Mouse (Mus musculus) heart, adult 9 months (tissue): ENCODE data around the gene Hspa2.

Experiments used
- DNase-seq, 2 experiments: peaks; one replicate each; pipeline ENCODE4 v3.0.0; 2022; ENCODE audit warnings: low spot score in 2 of 2

Gene Hspa2

DNA sequence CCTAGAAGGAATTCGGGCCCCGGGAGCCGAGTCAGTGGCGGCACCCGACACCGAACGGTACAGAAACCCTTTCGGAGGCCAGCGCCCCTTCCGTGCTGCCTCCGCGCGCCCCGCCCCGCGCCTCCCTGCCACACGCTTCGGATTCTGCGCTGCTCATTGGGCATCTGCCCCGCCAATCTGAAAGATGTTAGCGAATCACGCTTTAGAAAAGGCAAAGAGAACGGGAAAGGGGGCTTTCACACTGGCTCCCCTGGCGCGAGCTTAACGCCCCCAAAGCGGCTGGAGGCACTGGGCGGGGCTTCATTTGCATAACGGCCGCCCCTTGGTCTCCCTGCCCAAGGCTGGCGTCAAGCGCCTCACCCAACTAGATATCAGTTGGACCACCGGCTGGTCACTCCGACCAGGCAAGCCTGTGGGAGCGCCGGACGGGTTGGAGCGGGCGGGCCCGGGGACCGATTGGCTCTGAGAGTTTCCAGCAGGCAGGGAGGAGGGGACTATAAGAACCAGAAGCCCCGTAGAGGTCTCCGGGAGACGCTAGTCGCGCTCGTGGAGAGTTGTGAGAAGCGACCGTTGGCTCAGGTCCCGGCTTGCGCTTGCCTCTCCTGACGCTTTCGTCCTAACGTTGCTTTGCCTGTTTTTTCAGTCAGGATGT lies at the start of gene Hspa2:
Gene Hspa2, plus strand, starts transcription at position 291 of the 652 bp plus-strand sequence.
- peak; percentile 100 for DNase-seq

DNA sequence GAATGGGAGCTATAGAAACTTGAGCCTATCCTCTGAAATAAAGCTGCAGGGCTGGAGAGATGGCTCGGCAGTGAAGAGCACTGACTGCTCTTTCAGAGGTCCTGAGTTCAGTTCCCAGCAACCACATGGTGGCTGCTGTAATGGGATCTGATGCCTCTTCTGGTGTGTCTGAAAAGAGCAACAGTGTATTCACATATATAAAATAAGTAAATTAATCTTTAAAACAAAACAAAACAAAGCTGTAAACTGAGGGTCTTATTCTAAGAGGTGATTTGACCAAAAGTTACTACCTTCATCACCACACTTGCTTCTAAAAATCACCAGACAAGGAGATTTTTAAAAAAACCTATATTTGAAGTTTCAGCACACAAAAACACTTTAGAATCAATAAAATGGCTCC lies 43.1 kb upstream of the Hspa2 start:
- no peak for DNase-seq

DNA sequence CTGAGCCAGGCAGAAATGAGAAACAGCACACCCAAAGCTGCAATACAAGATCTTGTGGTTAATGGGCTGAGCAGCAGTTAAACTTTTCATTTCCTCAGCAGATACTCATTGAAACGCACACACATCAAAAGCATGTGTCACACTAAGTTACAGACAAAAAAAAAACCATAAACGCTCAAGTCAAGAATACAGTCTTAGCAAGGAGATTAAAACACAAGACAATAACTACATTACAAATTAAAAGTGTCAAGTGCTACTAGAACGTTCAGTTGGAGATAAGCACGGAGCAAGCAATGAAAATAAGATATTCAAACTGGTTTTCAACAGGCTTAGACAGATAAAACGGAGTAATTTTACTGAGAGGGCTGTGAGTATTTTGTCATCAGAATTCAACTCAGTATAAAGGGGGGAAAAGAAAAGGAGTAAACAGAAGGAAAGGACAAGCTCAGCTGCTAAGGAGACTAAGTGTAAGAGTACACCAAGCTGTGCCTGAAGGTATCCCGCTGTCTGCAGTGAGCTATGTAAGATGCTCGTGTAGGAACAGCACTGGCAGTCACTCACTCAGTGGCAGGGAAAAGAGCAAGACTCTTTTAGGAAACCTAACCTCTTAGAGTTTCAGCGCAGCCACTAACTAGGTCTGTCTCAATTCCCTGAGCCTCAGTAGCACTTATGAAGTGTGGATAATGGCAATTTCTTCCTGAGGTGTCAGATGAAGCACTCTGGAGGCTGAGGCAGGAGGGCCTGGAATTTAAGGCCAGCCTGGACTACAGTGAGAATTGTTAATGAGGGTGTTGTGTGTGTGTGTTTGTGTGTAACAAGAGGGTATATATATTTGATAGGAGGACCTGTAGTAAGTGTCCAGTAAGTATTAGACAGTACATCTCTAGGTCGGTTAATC lies 42.3 kb upstream of the Hspa2 start:
- no peak for DNase-seq

DNA sequence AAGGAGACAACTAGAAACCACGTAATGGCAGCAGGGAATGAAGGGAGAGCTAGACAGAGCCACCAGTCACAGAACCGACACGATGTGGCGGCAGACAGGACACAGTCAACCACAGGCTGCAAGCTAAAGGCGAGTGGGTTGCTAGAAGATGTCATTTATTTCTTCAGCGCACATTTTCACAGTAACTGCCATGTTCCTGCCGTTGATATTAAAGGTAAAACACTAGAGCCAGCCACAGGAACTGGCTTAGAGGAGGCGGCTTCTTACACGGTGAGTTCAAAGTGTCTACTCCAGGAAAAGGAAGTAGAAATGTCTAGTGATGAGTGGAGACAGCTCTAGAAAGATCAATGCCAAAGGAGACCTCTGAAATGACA lies 41.7 kb upstream of the Hspa2 start:
- no peak for DNase-seq

DNA sequence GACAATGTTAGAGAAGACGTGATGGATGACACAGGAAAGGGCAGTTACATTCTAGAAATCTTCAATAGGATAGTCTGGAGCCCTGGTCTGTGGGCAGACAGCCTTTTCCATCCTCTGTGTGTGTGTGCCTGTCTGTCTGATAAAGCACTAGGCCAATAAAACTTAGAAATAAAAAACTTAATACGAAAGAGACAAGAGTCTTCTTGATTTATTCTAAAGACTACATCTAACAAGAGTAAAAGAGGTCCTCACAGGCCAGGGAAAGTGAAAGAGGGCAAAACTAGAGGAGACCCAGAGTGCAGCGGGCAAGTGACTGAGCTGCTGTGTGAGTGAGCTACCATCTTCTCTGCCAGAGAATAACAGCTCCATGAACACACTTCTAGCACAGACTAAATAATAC lies 37.7 kb upstream of the Hspa2 start:
- no peak for DNase-seq

DNA sequence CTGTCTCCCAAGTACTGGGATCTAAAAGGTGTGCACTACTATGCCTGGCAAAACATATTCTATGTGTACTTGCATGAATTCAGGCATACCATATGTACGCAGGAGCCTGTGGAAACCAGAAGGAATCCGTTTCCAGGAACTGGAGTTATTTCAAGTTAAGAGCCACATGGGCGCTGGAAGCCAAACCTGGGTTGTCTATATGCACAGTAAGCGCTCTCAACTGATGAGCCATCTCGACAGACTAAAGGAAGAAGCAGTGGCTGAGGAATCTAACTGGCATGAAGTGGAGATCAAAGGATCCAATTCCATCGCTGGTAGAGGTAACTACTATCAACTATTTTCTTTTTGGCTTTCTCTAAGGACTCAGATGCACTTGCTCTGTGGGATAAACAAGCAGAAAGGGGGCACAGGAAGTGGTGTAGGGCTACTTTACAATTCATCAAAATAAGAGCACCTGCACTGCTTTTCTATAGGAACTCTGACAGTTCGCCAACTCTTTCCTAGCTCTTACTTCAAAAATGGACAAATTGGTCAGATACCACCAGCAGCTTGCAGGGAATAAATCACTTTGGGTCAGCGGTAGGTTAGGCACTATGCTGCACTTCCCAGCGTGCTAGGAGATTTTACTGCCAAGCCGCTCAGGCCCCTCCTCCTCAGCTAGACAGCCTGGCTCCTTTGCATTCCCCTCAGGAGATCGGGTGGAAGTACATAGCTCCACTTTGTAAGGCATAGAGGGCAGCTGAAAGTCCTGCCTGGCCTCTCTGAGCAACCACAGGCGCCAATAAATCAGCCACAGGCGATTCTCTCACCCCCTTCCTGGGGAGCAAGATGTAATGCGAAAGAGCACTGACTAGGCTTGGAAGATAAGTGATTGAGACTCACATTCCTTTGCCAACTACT lies 36.6 kb upstream of the Hspa2 start:
- DNase-seq = peak in 1 of 2 experiments; percentile 18

DNA sequence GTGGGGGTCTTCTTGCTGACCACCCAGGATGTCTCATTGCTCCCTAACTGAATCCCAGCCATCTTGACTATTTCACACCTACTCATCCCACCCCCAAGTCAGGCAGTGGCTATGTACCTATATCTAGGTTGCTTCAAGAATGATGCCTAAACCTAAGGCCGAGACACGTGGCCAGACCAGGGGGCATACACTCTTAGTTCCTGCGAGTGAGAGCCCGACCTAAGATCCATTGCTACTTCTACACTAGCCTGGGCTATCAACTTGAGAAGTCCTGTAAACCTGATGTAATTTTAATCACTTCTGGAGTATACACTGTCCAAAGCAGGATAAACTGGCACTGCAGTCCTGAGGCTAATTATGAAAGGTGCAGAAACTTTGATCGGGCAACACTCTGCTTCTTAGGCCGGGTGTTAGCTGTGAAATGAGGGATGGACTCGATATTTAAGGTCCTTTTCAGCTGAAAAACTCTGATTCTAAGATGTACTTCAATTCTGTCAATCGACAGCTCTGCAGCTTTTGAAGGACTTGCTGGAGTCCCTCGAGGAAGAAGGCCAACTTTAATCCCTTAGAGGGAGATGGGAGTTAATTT lies 35.7 kb upstream of the Hspa2 start:
- DNase-seq = no peak

DNA sequence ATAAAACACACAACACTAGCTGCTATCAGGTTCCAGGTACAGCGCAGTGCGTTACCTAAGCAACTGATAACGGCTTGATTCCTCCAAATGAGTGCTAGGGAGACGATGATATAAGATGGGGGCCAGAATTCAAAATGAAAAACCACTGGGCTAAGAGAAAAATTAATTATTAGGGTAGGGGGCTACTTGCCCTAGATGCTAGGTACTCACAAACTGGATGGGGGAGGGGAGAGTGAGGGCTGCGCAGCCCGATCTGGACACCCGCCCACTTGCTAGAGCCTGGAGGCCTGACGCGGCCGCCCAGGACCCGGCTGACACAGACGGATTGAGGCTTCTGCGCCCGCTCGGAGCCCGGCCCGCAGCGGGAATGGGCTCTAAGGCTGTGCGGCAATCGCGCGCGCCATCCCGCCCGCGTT lies 35.2 kb upstream of the Hspa2 start:
- peak in 1 of 2 experiments; percentile 33 for DNase-seq

DNA sequence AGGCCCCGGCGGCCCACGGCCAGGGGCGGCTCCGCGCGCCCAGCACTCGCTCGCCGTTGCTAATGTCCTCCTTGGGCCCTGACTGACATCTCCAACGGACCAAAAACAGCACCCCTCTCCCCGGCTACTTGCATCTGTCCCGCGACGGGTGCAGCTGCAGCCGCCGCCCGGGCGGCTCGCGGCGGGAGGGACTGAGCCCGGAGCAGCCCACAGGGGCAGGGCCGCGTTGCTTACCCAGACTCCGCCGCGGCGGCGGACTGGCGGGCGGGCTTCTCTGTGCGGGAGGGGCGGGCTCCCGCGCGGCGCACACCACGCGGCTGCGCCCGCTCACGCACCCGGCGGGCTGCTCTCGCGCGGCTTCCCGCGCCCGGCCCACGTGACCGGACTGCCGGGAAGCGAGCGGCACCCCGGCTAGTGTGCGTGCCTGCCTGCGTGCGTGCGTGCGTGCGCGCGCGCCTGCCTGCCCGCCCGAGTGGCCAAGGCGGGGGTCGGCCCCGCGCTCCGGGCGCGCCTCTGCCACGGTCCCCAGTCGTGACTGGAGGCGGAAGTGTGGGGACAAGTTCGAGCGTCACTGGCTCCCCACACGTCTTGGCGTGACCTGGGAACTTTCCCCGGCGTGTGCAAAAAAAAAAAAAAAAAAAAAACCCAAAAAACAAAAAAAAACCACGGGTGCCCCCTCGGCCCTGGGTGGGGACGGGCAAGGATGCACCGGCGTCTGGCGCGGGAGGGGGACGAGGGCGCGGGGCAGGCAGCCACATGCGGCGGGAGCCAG lies 34.6 kb upstream of the Hspa2 start, which contains the start of gene Zbtb25:
Gene Zbtb25, minus strand, starts transcription at position 397 of the 772 bp plus-strand sequence.
- DNase-seq = peak; percentile 83 to 85

DNA sequence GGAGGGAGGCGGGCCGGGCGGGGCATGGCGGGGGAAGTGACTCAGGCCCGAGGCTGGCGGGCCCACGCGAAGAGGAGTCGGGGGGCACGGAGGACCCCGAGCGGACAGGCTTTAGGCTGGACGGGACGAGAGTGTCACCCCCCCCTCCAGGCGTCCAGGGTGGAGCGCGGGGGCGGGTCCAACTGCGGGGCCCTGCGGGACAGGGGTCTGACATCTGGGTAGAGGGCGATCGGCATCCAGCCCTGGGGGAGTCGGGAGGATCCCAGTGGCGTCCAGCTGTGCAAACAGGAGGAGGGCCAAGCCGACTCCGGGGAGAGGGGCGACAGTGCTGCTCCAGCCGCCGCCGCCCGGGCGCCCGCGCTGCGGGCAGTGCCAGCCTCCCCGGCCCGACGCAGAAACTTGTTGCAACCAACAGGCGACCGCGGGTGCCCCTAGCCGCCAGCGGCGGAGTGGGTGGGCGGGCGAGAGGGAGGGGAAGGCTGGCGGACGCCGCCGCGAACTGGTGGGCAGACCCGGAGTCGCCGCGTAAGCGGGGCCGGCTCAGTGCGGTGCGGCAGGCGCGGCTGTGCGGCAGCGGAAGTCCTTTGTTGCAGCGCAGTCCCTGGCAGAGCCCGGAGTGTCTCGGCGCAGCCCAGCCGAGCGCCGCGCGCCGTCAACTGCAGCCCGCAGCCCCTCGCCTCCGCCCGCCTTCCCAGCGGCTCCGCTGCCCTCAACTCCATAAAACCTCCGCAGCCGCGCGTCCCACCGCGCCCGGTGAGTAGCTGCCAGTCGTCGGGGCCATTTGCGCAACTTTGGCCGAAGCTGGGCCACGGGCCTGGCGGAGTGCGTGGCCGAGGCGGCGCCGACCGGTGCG lies 33.8 kb upstream of the Hspa2 start, which contains the start of gene Zbtb1:
Gene Zbtb1, plus strand, starts transcription at position 289 of the 853 bp plus-strand sequence.
- peak; percentile 81 to 83 for DNase-seq

DNA sequence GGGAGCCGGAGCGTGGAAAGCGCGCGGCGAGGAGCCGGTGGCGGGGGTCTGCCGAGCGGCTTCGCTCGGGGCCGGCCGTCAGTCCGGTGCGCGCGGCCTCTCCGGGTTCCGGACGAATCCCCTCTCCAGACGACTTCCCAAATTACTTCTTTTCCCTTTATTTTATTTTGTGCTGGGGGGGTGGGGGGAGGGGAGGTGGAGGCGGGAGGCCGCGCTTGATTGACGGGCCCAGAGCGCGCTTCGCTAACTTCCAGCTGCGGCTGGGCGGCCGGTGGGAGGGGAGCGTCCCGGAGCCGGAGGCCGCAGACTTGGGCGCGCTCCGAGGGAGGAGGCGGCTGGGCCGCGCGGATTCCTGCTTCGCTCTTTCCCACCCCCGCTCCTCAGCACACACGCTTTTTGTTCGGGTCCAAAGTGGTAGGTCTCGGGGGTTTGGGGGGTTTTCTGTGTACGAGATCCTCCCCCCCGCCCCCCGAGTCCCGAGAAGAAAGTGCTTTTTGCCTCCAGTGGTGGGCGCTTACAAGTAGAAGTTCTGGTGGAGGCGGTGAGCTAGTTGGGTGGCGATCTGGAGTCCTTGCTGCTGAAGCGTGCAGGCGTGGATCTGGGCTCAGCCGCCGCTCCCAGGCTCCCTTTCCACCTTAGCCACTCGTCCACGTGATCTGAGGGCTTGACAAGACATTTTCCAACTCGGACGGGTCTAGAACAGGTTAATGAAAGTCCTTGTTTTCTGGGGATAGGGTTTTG lies 33.0 kb upstream of the Hspa2 start:
- peak; percentile 78 to 79 for DNase-seq

DNA sequence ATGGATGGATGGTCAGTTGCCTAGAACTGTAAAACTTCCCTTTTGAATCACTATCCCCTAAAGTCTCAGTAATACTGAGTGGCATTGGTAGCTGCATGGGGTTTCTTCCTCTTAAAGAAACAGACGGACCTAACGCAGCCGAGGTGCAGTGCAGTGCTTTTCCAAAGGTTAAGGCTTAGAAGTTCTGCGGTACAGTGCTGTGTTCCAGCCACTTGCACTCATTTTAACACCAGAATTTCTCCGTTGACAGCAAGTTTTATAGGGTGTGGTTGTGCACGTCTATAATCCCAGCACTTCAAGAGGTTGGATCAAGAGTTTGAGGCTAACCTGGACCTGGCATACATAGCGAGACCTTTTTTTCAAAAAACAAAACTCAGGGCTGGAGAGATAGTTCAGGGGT lies 31.9 kb upstream of the Hspa2 start:
- DNase-seq = no peak

DNA sequence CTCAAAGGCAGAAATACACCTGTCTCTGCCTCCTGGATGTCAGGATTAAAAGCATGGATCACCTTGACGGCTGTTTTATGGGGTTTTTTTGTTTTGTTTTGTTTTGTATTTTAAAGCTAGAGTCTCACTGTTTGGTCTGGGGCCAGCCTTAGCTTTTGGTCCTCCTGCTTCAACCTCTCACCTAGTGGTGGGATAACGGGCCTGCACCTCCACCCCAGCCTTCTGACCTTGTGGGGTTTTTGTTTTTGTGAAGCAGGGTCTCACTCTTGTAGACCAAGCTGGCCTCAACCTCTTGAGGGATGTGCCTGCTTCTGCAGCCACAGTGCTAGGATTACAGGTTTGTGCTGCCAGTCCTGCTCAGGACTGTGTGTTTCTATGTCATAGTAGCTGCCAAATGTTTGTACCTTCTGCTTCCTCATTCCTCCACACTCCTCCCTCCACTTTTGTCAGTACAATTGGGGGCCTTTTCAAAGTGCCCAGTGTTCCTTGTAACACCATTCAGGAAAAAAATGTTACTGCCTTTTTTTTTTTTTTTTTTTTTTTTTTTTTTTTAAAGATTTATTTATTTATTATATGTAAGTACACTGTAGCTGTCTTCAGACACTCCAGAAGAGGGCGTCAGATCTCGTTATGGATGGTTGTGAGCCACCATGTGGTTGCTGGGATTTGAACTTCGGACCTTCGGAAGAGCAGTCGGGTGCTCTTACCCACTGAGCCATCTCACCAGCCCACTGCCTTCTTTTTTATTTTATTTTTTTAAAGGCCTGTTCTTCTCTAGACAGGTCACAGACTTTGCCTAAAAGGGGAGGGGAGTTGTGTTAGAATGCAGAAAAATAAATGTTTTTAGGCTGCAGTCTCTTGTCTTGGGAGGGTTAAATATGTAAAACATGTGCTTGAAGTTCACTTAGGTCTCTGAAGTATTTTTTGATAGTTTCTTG lies 30.8 kb upstream of the Hspa2 start:
- DNase-seq = no peak

DNA sequence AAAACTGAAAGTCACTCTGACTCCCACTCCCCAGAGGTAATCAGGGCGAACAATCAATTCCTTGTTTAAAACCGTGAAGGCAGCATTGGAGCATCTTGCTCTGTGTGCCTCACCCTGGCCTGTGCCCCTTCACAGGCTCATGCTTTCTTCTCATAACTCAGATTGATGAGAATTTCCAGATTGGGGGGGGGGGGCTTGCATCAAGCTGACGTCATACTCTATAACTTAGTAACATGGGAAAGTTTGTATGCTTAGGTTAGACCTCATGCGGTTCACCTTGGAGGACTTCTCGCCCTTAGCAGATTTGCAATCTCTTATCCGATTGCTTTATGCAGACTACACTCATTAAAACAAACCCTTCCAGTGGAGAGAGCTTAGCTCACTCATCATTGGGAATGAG lies 30.0 kb upstream of the Hspa2 start:
- no peak for DNase-seq

DNA sequence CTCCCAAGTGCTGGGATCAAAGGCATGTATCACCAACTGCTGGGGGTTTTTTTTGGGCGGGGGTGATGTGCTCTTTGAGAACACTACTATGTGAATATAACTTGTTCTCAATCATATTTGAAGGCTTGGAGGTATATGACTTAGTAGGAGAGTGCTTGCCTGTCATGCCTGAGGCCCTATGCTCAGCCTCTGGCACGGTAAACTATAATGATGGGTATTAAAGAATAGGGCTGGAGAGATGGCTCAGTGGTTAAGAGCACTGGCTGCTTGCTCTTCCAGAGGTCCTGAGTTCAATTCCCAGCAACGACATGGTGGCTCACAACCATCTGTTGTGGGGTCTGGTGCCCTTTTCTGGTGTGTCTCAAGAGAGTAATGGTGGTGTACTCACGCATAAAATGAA lies 29.1 kb upstream of the Hspa2 start:
- no peak for DNase-seq

DNA sequence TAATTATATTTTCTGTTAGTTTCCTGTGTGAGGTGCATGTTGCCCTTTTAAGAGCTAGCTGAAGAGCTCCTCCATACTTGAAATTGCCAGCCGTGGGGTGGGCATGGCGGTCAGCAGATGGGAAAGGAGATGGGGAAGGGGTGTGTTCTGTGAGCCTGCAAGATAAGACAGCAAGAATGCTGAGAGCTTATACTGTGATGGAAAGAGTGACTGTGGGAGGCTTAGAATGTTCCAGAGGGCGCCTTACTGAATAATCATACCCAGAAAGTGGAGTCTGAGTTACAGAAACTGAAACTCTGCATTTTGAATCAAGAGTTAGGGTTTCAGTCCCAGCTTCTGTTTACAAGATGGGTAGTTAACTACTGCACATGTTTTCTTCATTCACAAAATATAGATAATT lies 28.5 kb upstream of the Hspa2 start:
- DNase-seq = no peak

DNA sequence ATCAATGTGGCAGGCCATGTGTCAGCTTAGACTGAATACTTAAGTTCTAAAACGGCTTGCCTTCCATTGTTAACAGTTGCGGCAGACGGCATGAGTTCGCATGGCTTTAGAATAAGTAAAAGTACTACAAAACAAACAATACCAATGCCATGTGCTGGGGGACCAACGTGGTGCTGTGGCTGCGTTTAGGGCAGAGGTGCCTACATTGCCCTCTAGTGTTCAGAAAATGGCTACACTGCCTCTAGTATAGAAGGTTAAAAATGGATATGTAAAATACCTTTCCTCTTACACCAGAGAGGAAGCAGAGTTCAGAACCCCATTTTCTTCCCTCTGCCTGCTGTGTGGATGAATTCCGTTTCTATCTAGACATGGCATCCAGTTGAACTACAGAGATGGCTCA lies 27.3 kb upstream of the Hspa2 start:
- no peak for DNase-seq

DNA sequence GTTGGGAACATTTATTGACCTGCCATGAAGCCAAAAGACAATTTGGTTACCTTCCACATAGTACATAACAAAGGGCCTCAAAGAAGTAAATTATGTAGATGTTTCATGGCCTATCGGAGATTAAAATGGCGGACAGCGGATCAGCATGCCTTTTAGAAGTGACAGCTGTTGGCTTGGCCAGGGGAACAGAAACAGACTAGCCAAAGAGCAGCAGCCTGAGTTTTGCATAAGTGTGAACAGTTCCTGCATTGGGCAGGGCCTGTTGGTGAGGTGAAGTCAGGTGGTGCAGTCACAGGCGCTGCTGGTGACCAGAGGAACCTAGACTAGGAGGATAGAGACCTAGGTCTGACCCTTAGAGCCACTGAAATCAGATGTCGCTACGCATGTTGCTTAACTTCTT lies 26.9 kb upstream of the Hspa2 start:
- DNase-seq = no peak
